Mouse (Mus musculus): Measurements from ENCODE around the gene Tnnt2. TPM values are rescaled to one million over a fixed set of nuclear protein-coding genes. Genes with fewer than 3 reads are reported as not detected.

Gene Tnnt2
- 4.3 and 19.2 TPM in 2 replicates for polyA plus RNA-seq (2015; fragmentation: Nextera tagmentation; extraction: Ambion mirVana)

GRCm38 (mm10) chr1:135835716-135836483 is at the start of gene Tnnt2:
TSS of gene Tnnt2 (plus strand) at chr1:135836354.
- WGBS (ENCODE audit: insufficient replicate concordance), result 39% methylated on average over 9 of the region's 9 CpGs
- Histone ChIP-seq H3K4me3 (replicated peaks) (no peak within 1 kb of the TSS), H3K9ac (no peak within 1 kb of the TSS), H3K36me3 (no peaks in the 10 kb centered on the region), H3K9me3 (replicated peaks) (no peaks in the 10 kb centered on the region), H3K4me1 (replicated peaks) (no peaks in the 10 kb centered on the region), H3K4me2 (no peak within 1 kb of the TSS), H3K27me3 (peaks cover 37% of the 10 kb centered on the region), H3K27ac (no peak within 1 kb of the TSS)
- DNase-seq (no peak), ATAC-seq (ENCODE audit: low read depth) (no peak)

DNA sequence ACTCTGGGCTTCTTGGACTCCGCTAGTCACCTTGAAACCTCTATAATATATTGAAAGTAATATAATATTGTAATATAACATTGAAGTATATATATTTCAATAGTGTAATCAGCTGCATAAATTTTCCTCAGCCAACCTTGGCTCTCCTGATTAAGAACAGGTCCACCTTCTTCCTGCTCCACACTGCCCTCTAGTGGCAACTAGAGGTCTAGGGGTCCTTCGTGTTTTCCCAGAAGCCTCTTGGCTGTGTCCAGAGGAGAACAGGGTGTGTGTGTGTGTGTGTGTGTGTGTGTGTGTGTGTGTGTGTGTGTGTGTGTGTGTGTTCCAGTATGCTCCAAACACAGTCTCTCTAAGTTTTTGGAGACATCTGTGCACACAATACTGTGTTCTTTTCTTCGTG is 48.4 kb upstream of the Tnnt2 start:
- peaks cover 6% of the 10 kb centered on the region; the same call in 1 of the 2 replicates for H3K27me3 ChIP-seq
- no peaks in the 10 kb centered on the region for H3K9me3 ChIP-seq (replicated peaks)
- no peak overlapping the region for H3K4me2 ChIP-seq
- peaks cover 19% of the 10 kb centered on the region for H3K4me1 ChIP-seq (replicated peaks)
- DNase-seq, result peak; percentile 69
- H3K27ac ChIP-seq, result no peak overlapping the region
- H3K9ac ChIP-seq, result no peak overlapping the region
- H3K4me3 ChIP-seq (replicated peaks), result no peak overlapping the region
- 0 out of 2 replicates have a peak, but pooled peaks have one; percentile 44 for ATAC-seq (ENCODE audit: low read depth)
- WGBS (ENCODE audit: insufficient replicate concordance), result 49% methylated on average over 3 of the region's 3 CpGs
- H3K36me3 ChIP-seq, result no peaks in the 10 kb centered on the region

GRCm38 (mm10) chr1:135788708-135789107 is 47.4 kb upstream of the Tnnt2 start:
- Histone ChIP-seq H3K36me3 (no peaks in the 10 kb centered on the region), H3K4me2 (peak overlapping the region; percentile 11; the same call in 1 of the 2 replicates), H3K4me3 (replicated peaks) (no peak overlapping the region), H3K27ac (no peak overlapping the region), H3K9ac (no peak overlapping the region), H3K9me3 (replicated peaks) (no peaks in the 10 kb centered on the region), H3K27me3 (peaks cover 14% of the 10 kb centered on the region), H3K4me1 (replicated peaks) (peaks cover 24% of the 10 kb centered on the region)
- ATAC-seq (ENCODE audit: low read depth), result 0 out of 2 replicates have a peak, but pooled peaks have one; percentile 39
- WGBS (ENCODE audit: insufficient replicate concordance), result 6% methylated on average over 10 of the region's 10 CpGs
- DNase-seq, result peak; percentile 54

- Histone ChIP-seq H3K27ac (no peak overlapping the region), H3K4me1 (replicated peaks) (peaks cover 35% of the 10 kb centered on the region), H3K4me3 (replicated peaks) (no peak overlapping the region), H3K4me2 (no peak overlapping the region), H3K36me3 (no peaks in the 10 kb centered on the region), H3K27me3 (peaks cover 25% of the 10 kb centered on the region), H3K9ac (no peak overlapping the region), H3K9me3 (replicated peaks) (no peaks in the 10 kb centered on the region)
- DNase-seq (peak; percentile 68), ATAC-seq (ENCODE audit: low read depth) (no peak)
- WGBS (ENCODE audit: insufficient replicate concordance), result 11% methylated on average over 5 of the region's 5 CpGs
Measured at GRCm38 (mm10) chr1:135789815-135790214, 46.3 kb upstream of the Tnnt2 start.

DNA sequence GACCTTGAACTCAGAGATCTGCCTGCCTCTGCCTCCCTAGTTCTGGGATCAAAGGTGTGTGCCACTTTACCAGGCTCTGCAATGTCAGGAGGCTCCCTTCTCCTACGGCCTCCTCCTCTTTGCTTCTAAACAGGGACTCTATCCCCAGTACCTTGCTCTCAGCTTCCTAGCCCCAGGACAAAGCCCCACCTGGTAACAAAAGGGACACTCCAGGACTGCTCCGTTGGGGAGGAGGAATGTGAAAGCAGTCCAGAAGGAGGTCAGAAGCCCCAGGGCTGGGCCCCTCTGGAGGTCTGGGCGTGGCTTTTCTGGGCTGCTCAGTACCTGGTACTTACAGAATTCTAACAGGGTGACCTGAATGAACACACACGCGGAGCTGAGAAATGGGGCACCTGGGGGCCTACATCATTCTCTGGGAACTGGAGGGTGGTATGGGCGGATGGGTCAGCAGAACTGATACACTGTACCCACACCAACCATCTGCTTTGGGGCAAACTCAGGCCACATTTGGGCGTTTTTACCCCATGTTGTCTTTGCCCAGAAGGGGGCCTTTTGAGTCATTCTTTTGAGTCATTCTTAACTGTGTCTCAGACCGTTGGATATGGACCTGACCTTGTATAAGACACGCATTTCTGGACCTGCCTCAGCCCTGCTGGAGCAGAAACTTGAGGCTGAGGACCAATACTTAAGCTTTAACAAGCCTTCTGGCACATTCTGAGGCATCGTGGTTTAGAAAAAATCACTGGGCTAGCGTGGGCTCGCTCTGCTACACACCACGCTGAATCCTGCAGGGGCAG is 43.8 kb upstream of the Tnnt2 start:
- no peak overlapping the region for H3K27ac ChIP-seq
- 61% methylated on average over 13 of the region's 13 CpGs for WGBS (ENCODE audit: insufficient replicate concordance)

GRCm38 (mm10) chr1:135793370-135794215 is 42.6 kb upstream of the Tnnt2 start:
- no peaks in the 10 kb centered on the region for H3K9me3 ChIP-seq (replicated peaks)
- whole genome bisulfite sequencing (ENCODE audit: insufficient replicate concordance), result 8% methylated on average over 27 of the region's 27 CpGs
- peaks cover 45% of the 10 kb centered on the region for H3K27me3 ChIP-seq
- H3K4me1 ChIP-seq (replicated peaks), result peaks cover 32% of the 10 kb centered on the region
- H3K4me2 ChIP-seq, result peak overlapping the region; percentile 52
- no peak for ATAC-seq (ENCODE audit: low read depth)
- H3K9ac ChIP-seq, result peak overlapping the region; percentile 13; the same call in 1 of the 2 replicates
- H3K27ac ChIP-seq, result no peak overlapping the region
- H3K36me3 ChIP-seq, result no peaks in the 10 kb centered on the region
- no peak for DNase-seq
- peak overlapping the region; percentile 24 for H3K4me3 ChIP-seq (replicated peaks)

More for the DNA sequence above, 43.8 kb upstream of the Tnnt2 start:
- H3K4me1 ChIP-seq (replicated peaks), result peaks cover 38% of the 10 kb centered on the region
- peaks cover 45% of the 10 kb centered on the region for H3K27me3 ChIP-seq
- no peak for DNase-seq
- H3K4me2 ChIP-seq, result no peak overlapping the region
- no peak overlapping the region for H3K9ac ChIP-seq
- ATAC-seq (ENCODE audit: low read depth), result no peak
- H3K9me3 ChIP-seq (replicated peaks), result no peaks in the 10 kb centered on the region
- H3K4me3 ChIP-seq (replicated peaks), result no peak overlapping the region
- no peaks in the 10 kb centered on the region for H3K36me3 ChIP-seq

DNA sequence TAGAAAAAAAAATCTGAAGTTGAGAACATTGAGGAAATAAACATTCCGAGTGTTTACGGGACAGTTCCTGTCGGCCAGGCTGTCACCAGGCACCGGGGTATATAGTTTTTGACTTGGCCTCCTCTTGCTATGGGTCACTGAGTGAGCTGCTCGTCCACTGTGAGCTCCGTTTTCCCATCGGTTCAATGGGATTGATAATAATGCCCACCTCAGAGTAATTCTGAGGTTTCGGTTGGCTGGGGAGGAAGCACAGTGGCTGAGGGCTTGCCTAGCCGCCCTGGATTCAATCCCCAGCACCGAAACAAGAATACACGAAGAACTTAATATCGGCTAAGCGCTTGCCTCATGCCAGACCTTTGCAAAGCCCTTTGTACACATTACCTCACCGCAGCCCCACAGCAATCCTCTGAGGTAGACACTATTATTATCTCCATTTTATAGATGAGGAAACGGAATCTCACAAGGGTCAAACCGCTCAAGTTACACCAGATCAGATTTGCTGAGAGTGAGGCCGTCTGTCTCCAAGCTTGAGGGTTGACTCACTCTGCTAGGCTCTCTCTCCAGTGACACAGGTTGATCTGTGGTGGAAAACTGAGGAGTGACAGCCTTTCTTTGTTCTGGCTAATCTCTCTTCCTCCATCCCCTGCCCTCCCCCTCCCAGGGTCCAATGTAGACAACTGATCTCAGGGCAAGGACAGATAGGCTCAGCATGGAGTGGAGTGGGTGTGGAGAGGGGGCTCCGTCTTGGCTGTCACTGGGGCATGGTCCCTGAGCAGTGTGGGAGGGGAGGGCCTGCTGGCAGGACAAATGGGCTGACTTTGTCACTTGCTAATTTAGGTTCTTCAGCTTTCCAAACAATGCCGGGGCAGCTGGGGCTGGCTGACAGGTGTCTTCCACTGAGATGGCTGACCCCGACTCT is 41.7 kb upstream of the Tnnt2 start:
- Histone ChIP-seq H3K4me2 (peak overlapping the region; percentile 52), H3K9me3 (replicated peaks) (no peaks in the 10 kb centered on the region), H3K27me3 (peaks cover 45% of the 10 kb centered on the region), H3K9ac (no peak overlapping the region), H3K36me3 (no peaks in the 10 kb centered on the region), H3K4me1 (replicated peaks) (peaks cover 30% of the 10 kb centered on the region), H3K27ac (no peak overlapping the region), H3K4me3 (replicated peaks) (peak overlapping the region; percentile 24)
- ATAC-seq (ENCODE audit: low read depth) (peak; percentile 45; the same call in 1 of the 2 replicates), DNase-seq (no peak)
- 13% methylated on average over 20 of the region's 20 CpGs for WGBS (ENCODE audit: insufficient replicate concordance)

DNA sequence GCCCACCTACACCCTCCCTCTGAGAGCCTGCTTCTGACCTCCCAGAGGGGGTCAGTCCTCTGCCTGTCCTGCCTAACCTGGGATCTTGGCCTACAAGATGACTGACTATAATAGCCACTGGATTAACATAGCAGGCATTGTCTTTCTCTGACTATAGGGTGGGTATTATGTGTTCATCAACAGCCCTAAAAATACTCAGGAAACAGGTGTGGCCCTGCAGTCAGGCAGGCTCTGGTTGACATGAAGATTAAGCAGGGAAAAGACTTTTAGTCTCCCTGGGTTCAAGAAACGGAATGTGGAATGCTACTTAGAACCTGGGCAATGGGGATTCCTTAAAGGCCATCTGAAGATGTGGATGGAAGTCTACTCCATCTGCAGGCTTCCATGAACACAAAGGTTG is 37.7 kb upstream of the Tnnt2 start:
- H3K9ac ChIP-seq, result no peak overlapping the region
- H3K4me2 ChIP-seq, result no peak overlapping the region
- H3K4me1 ChIP-seq (replicated peaks), result peaks cover 41% of the 10 kb centered on the region
- H3K36me3 ChIP-seq, result no peaks in the 10 kb centered on the region
- DNase-seq (no peak), ATAC-seq (ENCODE audit: low read depth) (no peak)
- 55% methylated on average over 1 of the region's 1 CpGs for WGBS (ENCODE audit: insufficient replicate concordance)
- no peak overlapping the region for H3K4me3 ChIP-seq (replicated peaks)
- no peaks in the 10 kb centered on the region for H3K9me3 ChIP-seq (replicated peaks)
- H3K27me3 ChIP-seq, result peaks cover 34% of the 10 kb centered on the region
- H3K27ac ChIP-seq, result no peak overlapping the region

GRCm38 (mm10) chr1:135799109-135799627 is 37.0 kb upstream of the Tnnt2 start:
- H3K27ac ChIP-seq, result no peak overlapping the region
- ATAC-seq (ENCODE audit: low read depth) (no peak), DNase-seq (no peak)
- 21% methylated on average over 8 of the region's 8 CpGs for WGBS (ENCODE audit: insufficient replicate concordance)
- no peak overlapping the region for H3K9ac ChIP-seq
- peaks cover 27% of the 10 kb centered on the region for H3K27me3 ChIP-seq
- peaks cover 34% of the 10 kb centered on the region for H3K4me1 ChIP-seq (replicated peaks)
- H3K4me3 ChIP-seq (replicated peaks), result no peak overlapping the region
- no peaks in the 10 kb centered on the region for H3K9me3 ChIP-seq (replicated peaks)
- no peak overlapping the region for H3K4me2 ChIP-seq
- no peaks in the 10 kb centered on the region for H3K36me3 ChIP-seq

All from liver, embryonic 13.5 days (tissue).